Mouse (Mus musculus): ENCODE measurements around the gene Entpd2.

DNA sequence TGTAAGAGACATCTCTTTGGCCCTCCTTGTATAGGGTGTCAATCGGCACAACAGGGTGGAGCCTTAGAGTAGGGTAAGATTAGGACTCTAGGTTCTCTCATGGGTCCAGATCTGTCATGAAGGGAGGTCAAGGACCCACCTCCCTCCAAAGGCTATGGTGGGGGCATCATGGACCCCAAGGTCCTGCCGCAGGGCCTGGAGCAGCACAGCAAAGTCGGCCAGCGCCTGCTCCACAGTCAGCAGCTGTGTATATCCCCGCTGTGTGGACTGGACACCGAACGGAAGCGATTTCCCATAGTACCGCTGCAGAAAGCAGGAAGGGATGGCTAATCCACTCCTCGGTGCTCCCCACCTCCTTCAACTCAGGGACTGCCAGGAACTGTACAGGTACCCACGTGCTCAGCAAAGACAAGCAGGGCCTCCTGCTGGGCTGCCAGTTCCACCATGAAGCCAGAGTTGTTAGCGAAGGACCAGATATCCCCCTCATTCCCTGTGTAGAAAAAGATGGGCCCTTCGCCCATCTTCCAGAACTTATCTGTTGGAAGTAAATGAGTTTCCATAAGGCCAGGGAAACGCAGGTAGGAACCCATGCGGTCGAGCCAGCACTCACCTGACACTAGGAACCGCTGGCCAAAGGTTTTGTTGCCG, 40.1 kb upstream of the Entpd2 start:
- TF ChIP-seq CTCF (IDR thresholded peaks at IDR 0.05; ENCODE audit: control insufficient read depth, insufficient read depth, low read length) = no peak
- no peak for TF ChIP-seq POLR2A (IDR thresholded peaks at IDR 0.05; ENCODE audit: borderline replicate concordance, control insufficient read depth, low read depth, low read length)

Measured in bone marrow, adult 2 months (tissue).